Comparison of ENCODE assay signal across 8 mouse cellular contexts in the genomic region with DNA sequence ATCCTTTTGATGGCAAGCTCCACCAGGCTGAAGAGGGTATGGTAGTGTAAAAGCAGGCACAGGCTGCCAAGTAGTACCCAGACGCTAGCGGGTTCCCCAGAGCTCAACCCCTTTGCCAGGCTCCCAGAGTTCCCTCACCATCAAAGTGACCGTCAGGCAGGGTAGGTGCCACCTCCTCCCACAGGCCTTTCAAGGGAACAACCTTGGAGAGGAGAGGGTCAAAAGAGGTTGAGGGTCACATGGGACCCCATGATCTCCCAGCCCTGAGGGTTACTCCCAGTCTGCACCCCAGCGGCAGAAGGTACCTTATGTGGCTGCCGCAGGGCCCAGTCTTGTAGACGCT. TPM values are rescaled to one million over a fixed set of nuclear protein-coding genes. Genes with fewer than 3 reads are reported as not detected.
A peak's percentile ranks its signal among the peaks of the same experiment; 100 is the strongest.
DNase-seq lines count a peak whose midpoint lies in the region; ATAC-seq and TF ChIP-seq lines count a peak whose summit lies in the region.

No protein-coding gene starts in this region.

- H3K9ac ChIP-seq in heart, embryonic 15.5 days: peak overlapping the region; percentile 77
- H3K9ac ChIP-seq in embryonic facial prominence, embryonic 15.5 days: 0 out of 2 replicates have a peak overlapping the region, but pooled peaks have one; percentile 37
- H3K9ac ChIP-seq in intestine, embryonic 14.5 days (ENCODE audit: low read length): peak overlapping the region; percentile 50
- H3K9ac ChIP-seq in midbrain, postnatal 0 days (replicated peaks; ENCODE audit: low read length, poor library complexity, severe bottlenecking): no peak overlapping the region

- no peak for DNase-seq in heart, postnatal 36 days
- DNase-seq in intestine, embryonic 14.5 days (ENCODE audit: low spot score): no peak
- no peak for DNase-seq in midbrain, postnatal 0 days (ENCODE audit: low spot score)
- DNase-seq in Muller cell, postnatal 12 days (ENCODE audit: inconsistent ontology term): no peak
- DNase-seq in right cerebral cortex, postnatal 10 days (ENCODE audit: low spot score in 2 of 2): no peak
- no peak for DNase-seq in right cerebral cortex, postnatal 14 days

- no peak for ATAC-seq in heart, embryonic 15.5 days (replicated peaks; ENCODE audit: insufficient number of reproducible peaks, insufficient read depth, low FRiP score, low read depth)
- ATAC-seq in embryonic facial prominence, embryonic 15.5 days (ENCODE audit: insufficient number of reproducible peaks, low FRiP score, low TSS enrichment, low read depth): no peak
- ATAC-seq in intestine, embryonic 14.5 days (replicated peaks; ENCODE audit: low FRiP score, low TSS enrichment, low read depth): no peak
- no peak for ATAC-seq in midbrain, postnatal 0 days (ENCODE audit: low FRiP score)

- TF ChIP-seq CTCF in midbrain, postnatal 0 days (IDR thresholded peaks at IDR 0.05): no peak

- WGBS in heart, embryonic 15.5 days: 72% methylated on average over 6 of the region's 6 CpGs
- 75% methylated on average over 6 of the region's 6 CpGs for WGBS in embryonic facial prominence, embryonic 15.5 days
- whole genome bisulfite sequencing in intestine, embryonic 14.5 days: 78% methylated on average over 6 of the region's 6 CpGs
- WGBS in midbrain, postnatal 0 days: 74% methylated on average over 6 of the region's 6 CpGs

- peak overlapping the region; percentile 72 for H3K4me3 ChIP-seq in heart, embryonic 15.5 days
- H3K4me3 ChIP-seq in embryonic facial prominence, embryonic 15.5 days (replicated peaks): peak overlapping the region; percentile 57
- 0 out of 2 replicates have a peak overlapping the region, but pooled peaks have one; percentile 63 for H3K4me3 ChIP-seq in intestine, embryonic 14.5 days (ENCODE audit: low read depth, low read length)
- 0 out of 2 replicates have a peak overlapping the region, but pooled peaks have one; percentile 41 for H3K4me3 ChIP-seq in midbrain, postnatal 0 days (ENCODE audit: low read depth, low read length)

- peaks cover 50% of the 10 kb centered on the region for H3K4me1 ChIP-seq in heart, embryonic 15.5 days (replicated peaks)
- H3K4me1 ChIP-seq in embryonic facial prominence, embryonic 15.5 days: peaks cover 39% of the 10 kb centered on the region
- H3K4me1 ChIP-seq in intestine, embryonic 14.5 days (replicated peaks; ENCODE audit: control insufficient read depth, insufficient read depth, low read length): peaks cover 21% of the 10 kb centered on the region
- H3K4me1 ChIP-seq in midbrain, postnatal 0 days (ENCODE audit: insufficient read depth, low read length): peaks cover 7% of the 10 kb centered on the region; the same call in 1 of the 2 replicates

- peak overlapping the region; percentile 99 for H3K27ac ChIP-seq in heart, embryonic 15.5 days
- H3K27ac ChIP-seq in embryonic facial prominence, embryonic 15.5 days (replicated peaks): peak overlapping the region; percentile 97
- H3K27ac ChIP-seq in intestine, embryonic 14.5 days (ENCODE audit: low read depth): peak overlapping the region; percentile 27; the same call in 1 of the 2 replicates
- 0 out of 2 replicates have a peak overlapping the region, but pooled peaks have one; percentile 69 for H3K27ac ChIP-seq in midbrain, postnatal 0 days (ENCODE audit: low read depth, low read length)

- peak overlapping the region; percentile 99 for H3K4me2 ChIP-seq in heart, embryonic 15.5 days
- H3K4me2 ChIP-seq in embryonic facial prominence, embryonic 15.5 days (replicated peaks): peak overlapping the region; percentile 88
- peak overlapping the region; percentile 91 for H3K4me2 ChIP-seq in intestine, embryonic 14.5 days (ENCODE audit: low read length)
- H3K4me2 ChIP-seq in midbrain, postnatal 0 days (ENCODE audit: low read depth, low read length, poor library complexity, severe bottlenecking): peak overlapping the region; percentile 67

- no peaks in the 10 kb centered on the region for H3K27me3 ChIP-seq in heart, embryonic 15.5 days
- no peaks in the 10 kb centered on the region for H3K27me3 ChIP-seq in embryonic facial prominence, embryonic 15.5 days
- no peaks in the 10 kb centered on the region for H3K27me3 ChIP-seq in intestine, embryonic 14.5 days (replicated peaks; ENCODE audit: control insufficient read depth, insufficient read depth, low read length)
- H3K27me3 ChIP-seq in midbrain, postnatal 0 days (ENCODE audit: insufficient read depth, low read length): no peaks in the 10 kb centered on the region

- intact Hi-C loops in heart, postnatal 36 days (cut with DNase I): no loop called here

- H3K36me3 ChIP-seq in heart, embryonic 15.5 days: peaks cover 46% of the 10 kb centered on the region
- H3K36me3 ChIP-seq in embryonic facial prominence, embryonic 15.5 days: peaks cover 42% of the 10 kb centered on the region
- H3K36me3 ChIP-seq in intestine, embryonic 14.5 days (ENCODE audit: control insufficient read depth, insufficient read depth, low read length): peaks cover 45% of the 10 kb centered on the region
- peaks cover 28% of the 10 kb centered on the region for H3K36me3 ChIP-seq in midbrain, postnatal 0 days (ENCODE audit: insufficient read depth, low read length)

- no peaks in the 10 kb centered on the region for H3K9me3 ChIP-seq in heart, embryonic 15.5 days (replicated peaks)
- H3K9me3 ChIP-seq in embryonic facial prominence, embryonic 15.5 days (replicated peaks): no peaks in the 10 kb centered on the region
- H3K9me3 ChIP-seq in intestine, embryonic 14.5 days (ENCODE audit: control insufficient read depth, low read length): no peaks in the 10 kb centered on the region
- H3K9me3 ChIP-seq in midbrain, postnatal 0 days (ENCODE audit: low read length): no peaks in the 10 kb centered on the region

RNA-seq across cellular contexts. Expression of a gene that starts 1.4 kb away (rescaled TPM):
- 47.7 and 52.9 TPM in 2 replicates for polyA plus RNA-seq in heart, embryonic 15.5 days (2015; fragmentation: Nextera tagmentation; extraction: Ambion mirVana)
- total RNA-seq in heart, postnatal 36 days (2021): 10 to 100 TPM in 1 of 2 experiments, 1 to 10 TPM in 1; 8.9 to 12.0 TPM
- polyA plus RNA-seq in embryonic facial prominence, embryonic 15.5 days (2015; fragmentation: Nextera tagmentation; extraction: Ambion mirVana): 72.3 and 88.0 TPM in 2 replicates
- 34.1 and 61.2 TPM in 2 replicates for polyA plus RNA-seq in intestine, embryonic 14.5 days (2014; fragmentation: Nextera tagmentation; extraction: Ambion mirVana)
- 12.5 and 14.3 TPM in 2 replicates for total RNA-seq in midbrain, postnatal 0 days (2014; rRNA removed)
- polyA plus RNA-seq in midbrain, postnatal 0 days (2015; fragmentation: Nextera tagmentation; extraction: Ambion mirVana): 16.8 and 19.6 TPM in 2 replicates

RNA-seq across cellular contexts. Expression of a gene that starts 1.9 kb away (rescaled TPM):
- 31.5 and 40.0 TPM in 2 replicates for polyA plus RNA-seq in heart, embryonic 15.5 days (2015; fragmentation: Nextera tagmentation; extraction: Ambion mirVana)
- 10 to 100 TPM; 57.7 to 58.5 TPM for total RNA-seq in heart, postnatal 36 days (2021)
- 61.2 and 64.6 TPM in 2 replicates for polyA plus RNA-seq in embryonic facial prominence, embryonic 15.5 days (2015; fragmentation: Nextera tagmentation; extraction: Ambion mirVana)
- polyA plus RNA-seq in intestine, embryonic 14.5 days (2014; fragmentation: Nextera tagmentation; extraction: Ambion mirVana): 42.3 and 45.7 TPM in 2 replicates
- total RNA-seq in midbrain, postnatal 0 days (2014; rRNA removed): 107 and 109 TPM in 2 replicates
- polyA plus RNA-seq in midbrain, postnatal 0 days (2015; fragmentation: Nextera tagmentation; extraction: Ambion mirVana): 34.2 and 34.5 TPM in 2 replicates

RNA-seq across cellular contexts. Expression of a gene that starts 10.5 kb away (rescaled TPM):
- 553 and 586 TPM in 2 replicates for polyA plus RNA-seq in heart, embryonic 15.5 days (2015; fragmentation: Nextera tagmentation; extraction: Ambion mirVana)
- 100 to 1,000 TPM; 962 to 997 TPM for total RNA-seq in heart, postnatal 36 days (2021)
- polyA plus RNA-seq in embryonic facial prominence, embryonic 15.5 days (2015; fragmentation: Nextera tagmentation; extraction: Ambion mirVana): 317 and 339 TPM in 2 replicates
- 453 and 498 TPM in 2 replicates for polyA plus RNA-seq in intestine, embryonic 14.5 days (2014; fragmentation: Nextera tagmentation; extraction: Ambion mirVana)
- 193 and 201 TPM in 2 replicates for total RNA-seq in midbrain, postnatal 0 days (2014; rRNA removed)
- polyA plus RNA-seq in midbrain, postnatal 0 days (2015; fragmentation: Nextera tagmentation; extraction: Ambion mirVana): 358 and 388 TPM in 2 replicates

RNA-seq across cellular contexts. Expression of a gene that starts 32.8 kb away (rescaled TPM):
- 525 and 544 TPM in 2 replicates for polyA plus RNA-seq in heart, embryonic 15.5 days (2015; fragmentation: Nextera tagmentation; extraction: Ambion mirVana)
- total RNA-seq in heart, postnatal 36 days (2021): 100 to 1,000 TPM; 748 to 777 TPM
- polyA plus RNA-seq in embryonic facial prominence, embryonic 15.5 days (2015; fragmentation: Nextera tagmentation; extraction: Ambion mirVana): 969 and 997 TPM in 2 replicates
- 1,236 and 1,315 TPM in 2 replicates for polyA plus RNA-seq in intestine, embryonic 14.5 days (2014; fragmentation: Nextera tagmentation; extraction: Ambion mirVana)
- 971 and 1,162 TPM in 2 replicates for total RNA-seq in midbrain, postnatal 0 days (2014; rRNA removed)
- 633 and 645 TPM in 2 replicates for polyA plus RNA-seq in midbrain, postnatal 0 days (2015; fragmentation: Nextera tagmentation; extraction: Ambion mirVana)

RNA-seq across cellular contexts. Expression of a gene that starts 33.2 kb away (rescaled TPM):
- 32.7 and 40.5 TPM in 2 replicates for polyA plus RNA-seq in heart, embryonic 15.5 days (2015; fragmentation: Nextera tagmentation; extraction: Ambion mirVana)
- total RNA-seq in heart, postnatal 36 days (2021): 10 to 100 TPM; 13.1 to 15.3 TPM
- polyA plus RNA-seq in embryonic facial prominence, embryonic 15.5 days (2015; fragmentation: Nextera tagmentation; extraction: Ambion mirVana): 75.2 and 77.0 TPM in 2 replicates
- 61.3 and 66.5 TPM in 2 replicates for polyA plus RNA-seq in intestine, embryonic 14.5 days (2014; fragmentation: Nextera tagmentation; extraction: Ambion mirVana)
- total RNA-seq in midbrain, postnatal 0 days (2014; rRNA removed): 45.1 and 60.9 TPM in 2 replicates
- polyA plus RNA-seq in midbrain, postnatal 0 days (2015; fragmentation: Nextera tagmentation; extraction: Ambion mirVana): 42.4 and 49.6 TPM in 2 replicates

Comparison
In these comparisons a context has a peak if more than half of its experiments do, and no peak if none do; other contexts are left out.
1. H3K27ac ChIP-seq: peak in every context shown above with its lines; median percentile 99 in heart, embryonic 15.5 days; 97 in embryonic facial prominence, embryonic 15.5 days; 69 in midbrain, postnatal 0 days; 27 in intestine, embryonic 14.5 days.